Mouse (Mus musculus): ENCODE measurements at regions not wholly inside any gene's neighbourhood (a gene's known extent, or its start where the extent isn't known, plus 50 kb on each side); places are given as distances from the start of the nearest gene placed in this dataset.

DNA sequence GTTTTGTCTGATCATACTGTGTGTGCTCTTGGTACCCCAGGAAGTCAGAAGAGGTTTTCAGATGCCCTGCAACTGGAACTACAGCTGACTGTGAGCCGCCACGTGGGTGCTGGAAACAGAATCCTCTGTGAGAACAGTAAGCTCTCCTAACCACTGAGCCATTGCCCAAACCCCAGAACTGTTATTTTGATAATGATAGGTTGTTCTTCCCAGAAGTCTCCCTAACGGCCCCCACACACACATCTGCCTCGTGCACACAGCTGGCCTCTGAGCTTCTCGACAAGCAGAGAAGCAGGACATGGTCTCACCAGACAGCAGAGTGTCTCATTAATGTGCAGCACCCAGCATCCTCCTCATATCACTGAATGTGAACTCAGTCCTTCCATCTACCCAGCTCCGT lies 110.0 kb upstream of the Map3k7 start:
- no peaks in the 10 kb centered on the region for H3K36me3 ChIP-seq (ENCODE audit: control insufficient read depth, insufficient read depth, low read length)
- TF ChIP-seq POLR2A (IDR thresholded peaks at IDR 0.05; ENCODE audit: control insufficient read depth, low read depth, low read length) = no peak

GRCm38 (mm10) chr4:31860389-31860788 lies 103.5 kb upstream of the Map3k7 start:
- H3K4me3 ChIP-seq (ENCODE audit: control insufficient read depth, low read depth, low read length) = no peak overlapping the region
- no peaks in the 10 kb centered on the region for H3K27me3 ChIP-seq (ENCODE audit: control insufficient read depth, insufficient read depth, low read length)
- no peak for TF ChIP-seq POLR2A (IDR thresholded peaks at IDR 0.05; ENCODE audit: control insufficient read depth, low read depth, low read length)
- no peak for TF ChIP-seq CTCF (IDR thresholded peaks at IDR 0.05; ENCODE audit: control insufficient read depth, insufficient read depth, insufficient replicate concordance, low read depth, low read length)
- H3K27ac ChIP-seq (ENCODE audit: control insufficient read depth, insufficient read depth, low read depth, low read length) = no peak overlapping the region
- H3K36me3 ChIP-seq (ENCODE audit: control insufficient read depth, insufficient read depth, low read length) = no peaks in the 10 kb centered on the region
- H3K4me1 ChIP-seq (ENCODE audit: control insufficient read depth, insufficient read depth, low read length) = no peaks in the 10 kb centered on the region

More for the DNA sequence above, 110.0 kb upstream of the Map3k7 start:
- H3K27me3 ChIP-seq (ENCODE audit: control insufficient read depth, insufficient read depth, low read length) = no peaks in the 10 kb centered on the region
- no peak overlapping the region for H3K27ac ChIP-seq (ENCODE audit: control insufficient read depth, insufficient read depth, low read depth, low read length)
- H3K4me1 ChIP-seq (ENCODE audit: control insufficient read depth, insufficient read depth, low read length) = peaks cover 3% of the 10 kb centered on the region; the same call in 1 of the 2 replicates
- H3K4me3 ChIP-seq (ENCODE audit: control insufficient read depth, low read depth, low read length) = no peak overlapping the region

DNA sequence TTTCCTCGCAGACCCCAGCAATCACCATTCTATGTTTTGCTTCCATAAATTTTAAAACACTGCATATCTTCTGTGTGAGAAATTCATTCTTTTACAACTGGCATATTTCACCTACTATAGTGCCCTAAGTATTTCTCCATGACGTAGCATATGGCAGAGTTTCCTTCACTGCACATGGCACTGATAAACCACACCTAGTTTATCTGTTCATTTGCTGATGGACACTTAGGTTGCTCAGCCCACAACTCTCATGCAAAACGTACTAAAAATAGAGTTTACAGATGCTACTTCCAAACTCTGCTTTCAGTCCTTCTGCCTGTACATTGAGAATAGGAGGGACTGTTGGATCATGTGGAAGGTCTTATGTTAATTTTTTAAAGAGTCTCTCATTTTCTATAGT lies 102.7 kb upstream of the Map3k7 start:
- Histone ChIP-seq H3K36me3 (ENCODE audit: control insufficient read depth, insufficient read depth, low read length) (no peaks in the 10 kb centered on the region), H3K27ac (ENCODE audit: control insufficient read depth, insufficient read depth, low read depth, low read length) (no peak overlapping the region), H3K4me1 (ENCODE audit: control insufficient read depth, insufficient read depth, low read length) (no peaks in the 10 kb centered on the region), H3K27me3 (ENCODE audit: control insufficient read depth, insufficient read depth, low read length) (no peaks in the 10 kb centered on the region), H3K4me3 (ENCODE audit: control insufficient read depth, low read depth, low read length) (no peak overlapping the region)
- TF ChIP-seq POLR2A (IDR thresholded peaks at IDR 0.05; ENCODE audit: control insufficient read depth, low read depth, low read length) = no peak

- Histone ChIP-seq H3K4me3 (ENCODE audit: control insufficient read depth, low read depth, low read length) (no peak overlapping the region), H3K27me3 (ENCODE audit: control insufficient read depth, insufficient read depth, low read length) (no peaks in the 10 kb centered on the region), H3K27ac (ENCODE audit: control insufficient read depth, insufficient read depth, low read depth, low read length) (no peak overlapping the region), H3K36me3 (ENCODE audit: control insufficient read depth, insufficient read depth, low read length) (no peaks in the 10 kb centered on the region), H3K4me1 (ENCODE audit: control insufficient read depth, insufficient read depth, low read length) (no peaks in the 10 kb centered on the region)
- TF ChIP-seq POLR2A (IDR thresholded peaks at IDR 0.05; ENCODE audit: control insufficient read depth, low read depth, low read length) (no peak), CTCF (IDR thresholded peaks at IDR 0.05; ENCODE audit: control insufficient read depth, insufficient read depth, insufficient replicate concordance, low read depth, low read length) (no peak)
These were observed 90.6 kb upstream of the Map3k7 start for GRCm38 (mm10) chr4:31872985-31873983.

- Histone ChIP-seq H3K27ac (ENCODE audit: control insufficient read depth, insufficient read depth, low read depth, low read length) (no peak overlapping the region), H3K36me3 (ENCODE audit: control insufficient read depth, insufficient read depth, low read length) (no peaks in the 10 kb centered on the region), H3K4me3 (ENCODE audit: control insufficient read depth, low read depth, low read length) (no peak overlapping the region), H3K27me3 (ENCODE audit: control insufficient read depth, insufficient read depth, low read length) (no peaks in the 10 kb centered on the region), H3K4me1 (ENCODE audit: control insufficient read depth, insufficient read depth, low read length) (no peaks in the 10 kb centered on the region)
- no peak for TF ChIP-seq POLR2A (IDR thresholded peaks at IDR 0.05; ENCODE audit: control insufficient read depth, low read depth, low read length)
- TF ChIP-seq CTCF (IDR thresholded peaks at IDR 0.05; ENCODE audit: control insufficient read depth, insufficient read depth, insufficient replicate concordance, low read depth, low read length) = no peak
These were observed 86.5 kb upstream of the Map3k7 start for GRCm38 (mm10) chr4:31877389-31877788.

GRCm38 (mm10) chr4:31878493-31879191 lies 85.3 kb upstream of the Map3k7 start:
- Histone ChIP-seq H3K27ac (ENCODE audit: control insufficient read depth, insufficient read depth, low read depth, low read length) (no peak overlapping the region), H3K4me1 (ENCODE audit: control insufficient read depth, insufficient read depth, low read length) (no peaks in the 10 kb centered on the region; the same call in 1 of the 2 replicates), H3K27me3 (ENCODE audit: control insufficient read depth, insufficient read depth, low read length) (no peaks in the 10 kb centered on the region), H3K36me3 (ENCODE audit: control insufficient read depth, insufficient read depth, low read length) (no peaks in the 10 kb centered on the region), H3K4me3 (ENCODE audit: control insufficient read depth, low read depth, low read length) (no peak overlapping the region)
- no peak for TF ChIP-seq POLR2A (IDR thresholded peaks at IDR 0.05; ENCODE audit: control insufficient read depth, low read depth, low read length)
- TF ChIP-seq CTCF (IDR thresholded peaks at IDR 0.05; ENCODE audit: control insufficient read depth, insufficient read depth, insufficient replicate concordance, low read depth, low read length) = no peak

DNA sequence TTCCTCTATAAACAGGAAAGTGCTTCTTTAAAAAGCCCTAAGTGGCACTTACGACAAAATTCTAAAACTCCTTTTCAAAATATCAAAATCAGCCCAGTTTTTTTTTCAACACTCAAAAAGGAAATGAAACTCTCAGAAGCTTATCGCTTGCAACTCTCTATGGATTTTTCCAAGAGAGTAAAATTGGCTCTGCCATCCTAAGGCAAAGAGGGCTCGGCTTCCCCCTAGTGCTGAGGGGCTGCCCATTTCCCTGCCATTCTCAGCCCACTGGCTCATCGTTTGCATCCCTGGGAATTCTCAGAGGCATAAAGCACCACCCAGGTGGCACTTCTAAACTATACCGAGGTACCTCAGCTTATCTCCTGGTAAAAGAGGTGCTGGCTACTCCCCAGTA lies 84.7 kb upstream of the Map3k7 start:
- no peaks in the 10 kb centered on the region for H3K27me3 ChIP-seq (ENCODE audit: control insufficient read depth, insufficient read depth, low read length)
- TF ChIP-seq CTCF (IDR thresholded peaks at IDR 0.05; ENCODE audit: control insufficient read depth, insufficient read depth, insufficient replicate concordance, low read depth, low read length) = no peak
- no peak for TF ChIP-seq POLR2A (IDR thresholded peaks at IDR 0.05; ENCODE audit: control insufficient read depth, low read depth, low read length)
- no peak overlapping the region for H3K4me3 ChIP-seq (ENCODE audit: control insufficient read depth, low read depth, low read length)
- no peak overlapping the region for H3K27ac ChIP-seq (ENCODE audit: control insufficient read depth, insufficient read depth, low read depth, low read length)
- no peaks in the 10 kb centered on the region for H3K36me3 ChIP-seq (ENCODE audit: control insufficient read depth, insufficient read depth, low read length)
- no peaks in the 10 kb centered on the region; the same call in 1 of the 2 replicates for H3K4me1 ChIP-seq (ENCODE audit: control insufficient read depth, insufficient read depth, low read length)
